Mouse (Mus musculus) kidney, embryonic 15.5 days (tissue): ENCODE results near the gene Bbs7. TPM values are rescaled to one million over a fixed set of nuclear protein-coding genes. Genes with fewer than 3 reads are reported as not detected.
A peak's percentile ranks its signal among the peaks of the same experiment; 100 is the strongest.
"Not testable (repeated sequence)": the region's sequence is repeated elsewhere in the genome, so short reads cannot be mapped to it uniquely, and the experiment has no call there.

Experiments
- ATAC-seq: fragments of 200-750 bp; cut with Nextera tagmentation; replicated peaks from 2 replicates; pipeline ENCODE4 v1.8.0; 2017; ENCODE audit warnings: moderate TSS enrichment; ENCODE audit not compliant: low FRiP score
- H3K27ac ChIP-seq: fragments of 300-500 bp; sonication (generic); 2 replicates; pipeline ENCODE4 v1.5.1; 2015; ENCODE audit warnings: mild to moderate bottlenecking, inconsistent platforms
- H3K27me3 ChIP-seq: fragments of 300-500 bp; sonication (generic); 2 replicates; pipeline ENCODE4 v1.6.1; 2015; ENCODE audit warnings: inconsistent platforms
- H3K36me3 ChIP-seq: fragments of 300-500 bp; sonication (generic); 2 replicates; pipeline ENCODE4 v1.6.1; 2015; ENCODE audit warnings: inconsistent platforms
- H3K4me1 ChIP-seq: fragments of 300-500 bp; sonication (generic); 2 replicates; pipeline ENCODE4 v1.6.1; 2015; ENCODE audit warnings: inconsistent platforms
- H3K4me2 ChIP-seq: fragments of 300-500 bp; sonication (generic); 2 replicates; pipeline ENCODE4 v1.6.1; 2015; ENCODE audit warnings: moderate library complexity, mild to moderate bottlenecking, inconsistent platforms
- H3K4me3 ChIP-seq: fragments of 300-500 bp; sonication (generic); replicated peaks from 2 replicates; pipeline ENCODE4 v1.5.1; 2015; ENCODE audit warnings: mild to moderate bottlenecking, inconsistent platforms
- H3K9ac ChIP-seq: fragments of 300-500 bp; sonication (generic); 2 replicates; pipeline ENCODE4 v1.6.1; 2015; ENCODE audit warnings: mild to moderate bottlenecking, inconsistent platforms
- H3K9me3 ChIP-seq: fragments of 300-500 bp; sonication (generic); replicated peaks from 2 replicates; pipeline ENCODE4 v1.6.1; 2016; ENCODE audit warnings: inconsistent platforms
- WGBS: fragments of 180-500 bp; shearing (Covaris S2); methylation state at CpG from one replicate; pipeline ENCODE4 v1.1.7; 2015; ENCODE audit warnings: mixed read lengths; 5-methylcytosine and 5-hydroxymethylcytosine counted together
- polyA plus RNA-seq: library from polyadenylated mRNA; unstranded; fragments of >200 nt; fragmentation: Nextera tagmentation; extraction: Ambion mirVana; gene quantifications from 2 replicates; pipeline ENCODE4 v1.2.1, GENCODE M21; 2015

Gene Bbs7
- polyA plus RNA-seq, 1 experiment from 2014 or later = 17.5 TPM

- 90% methylated on average over 8 of the region's 9 CpGs for WGBS
- H3K4me2 ChIP-seq, H3K27me3 ChIP-seq, H3K9me3 ChIP-seq, H3K36me3 ChIP-seq, ATAC-seq, H3K27ac ChIP-seq, H3K4me1 ChIP-seq, H3K4me3 ChIP-seq, H3K9ac ChIP-seq: not testable (repeated sequence)
These were observed 13.5 kb downstream of the Bbs7 start for GRCm38 (mm10) chr3:36599773-36600172.

GRCm38 (mm10) chr3:36598811-36599210 is 14.5 kb downstream of the Bbs7 start:
- Histone ChIP-seq H3K9me3 (no peaks in the 10 kb centered on the region), H3K9ac (no peak overlapping the region), H3K4me2 (no peak overlapping the region), H3K4me1 (no peaks in the 10 kb centered on the region), H3K4me3 (no peak overlapping the region), H3K36me3 (peaks cover 11% of the 10 kb centered on the region; the same call in 1 of the 2 replicates), H3K27ac (no peak overlapping the region), H3K27me3 (no peaks in the 10 kb centered on the region)
- no peak for ATAC-seq
- WGBS = 76% methylated on average over 3 of the region's 3 CpGs

GRCm38 (mm10) chr3:36571827-36572378 is 41.4 kb downstream of the Bbs7 start, which contains the start of gene Ccna2:
TSS of gene Ccna2 (minus strand) at chr3:36572150.
- peak; percentile 100 for ATAC-seq
- Histone ChIP-seq H3K9ac (peak within 1 kb of the TSS; percentile 82), H3K9me3 (no peaks in the 10 kb centered on the region), H3K4me3 (peak within 1 kb of the TSS; percentile 68), H3K36me3 (peaks cover 41% of the 10 kb centered on the region), H3K27ac (peak within 1 kb of the TSS; percentile 81), H3K4me2 (peak within 1 kb of the TSS; percentile 82), H3K4me1 (peaks cover 20% of the 10 kb centered on the region), H3K27me3 (no peaks in the 10 kb centered on the region)
- under 1% methylated on average over 59 of the region's 60 CpGs for WGBS

- H3K27me3 ChIP-seq = no peaks in the 10 kb centered on the region
- peak overlapping the region; percentile 82 for H3K4me2 ChIP-seq
- peaks cover 20% of the 10 kb centered on the region for H3K4me1 ChIP-seq
- peak overlapping the region; percentile 81 for H3K27ac ChIP-seq
- H3K36me3 ChIP-seq = peaks cover 46% of the 10 kb centered on the region
- under 1% methylated on average over 46 of the region's 46 CpGs for WGBS
- H3K9me3 ChIP-seq = no peaks in the 10 kb centered on the region
- peak; percentile 35 for ATAC-seq
- peak overlapping the region; percentile 68 for H3K4me3 ChIP-seq
- H3K9ac ChIP-seq = peak overlapping the region; percentile 82
These were observed 41.9 kb downstream of the Bbs7 start for GRCm38 (mm10) chr3:36571361-36571826.

GRCm38 (mm10) chr3:36569836-36570235 is 43.4 kb downstream of the Bbs7 start:
- ATAC-seq = no peak
- Histone ChIP-seq H3K4me2 (peak overlapping the region; percentile 82), H3K4me1 (peaks cover 20% of the 10 kb centered on the region), H3K9me3 (no peaks in the 10 kb centered on the region), H3K27ac (no peak overlapping the region), H3K9ac (peak overlapping the region; percentile 21; the same call in 1 of the 2 replicates), H3K27me3 (no peaks in the 10 kb centered on the region), H3K4me3 (peak overlapping the region; percentile 68), H3K36me3 (peaks cover 57% of the 10 kb centered on the region)
- 90% methylated on average over 5 of the region's 5 CpGs for WGBS

- no peak for ATAC-seq
- Histone ChIP-seq H3K36me3 (peaks cover 95% of the 10 kb centered on the region), H3K4me2 (no peak overlapping the region), H3K4me1 (no peaks in the 10 kb centered on the region), H3K27me3 (no peaks in the 10 kb centered on the region), H3K4me3 (no peak overlapping the region), H3K9me3 (no peaks in the 10 kb centered on the region), H3K9ac (no peak overlapping the region), H3K27ac (no peak overlapping the region)
- 93% methylated on average over 3 of the region's 3 CpGs for WGBS
These were observed 49.6 kb downstream of the Bbs7 start for GRCm38 (mm10) chr3:36563666-36564065.

- Histone ChIP-seq H3K36me3 (peaks cover 96% of the 10 kb centered on the region), H3K27me3 (no peaks in the 10 kb centered on the region), H3K27ac (no peak overlapping the region), H3K4me3 (no peak overlapping the region), H3K4me2 (no peak overlapping the region), H3K4me1 (no peaks in the 10 kb centered on the region), H3K9me3 (no peaks in the 10 kb centered on the region), H3K9ac (no peak overlapping the region)
- ATAC-seq = no peak
- WGBS = 85% methylated on average over 4 of the region's 4 CpGs
These were observed 53.7 kb downstream of the Bbs7 start for GRCm38 (mm10) chr3:36559606-36560005.

- no peak overlapping the region for H3K27ac ChIP-seq
- ATAC-seq = no peak
- peaks cover 85% of the 10 kb centered on the region for H3K36me3 ChIP-seq
- H3K4me1 ChIP-seq = 0 out of 2 replicates have a peak, but pooled peaks cover 6% of the 10 kb centered on the region
- H3K27me3 ChIP-seq = no peaks in the 10 kb centered on the region
- no peak overlapping the region for H3K9ac ChIP-seq
- no peak overlapping the region for H3K4me3 ChIP-seq
- no peaks in the 10 kb centered on the region for H3K9me3 ChIP-seq
- 93% methylated on average over 1 of the region's 1 CpGs for WGBS
- no peak overlapping the region for H3K4me2 ChIP-seq
These were observed 55.7 kb downstream of the Bbs7 start for GRCm38 (mm10) chr3:36557601-36558000.

GRCm38 (mm10) chr3:36552406-36553047 is 60.8 kb downstream of the Bbs7 start, which contains the start of gene Exosc9:
TSS of gene Exosc9 (plus strand) at chr3:36552606.
- peaks cover 15% of the 10 kb centered on the region for H3K4me1 ChIP-seq
- under 1% methylated on average over 39 of the region's 39 CpGs for WGBS
- H3K9me3 ChIP-seq = no peaks in the 10 kb centered on the region
- peak within 1 kb of the TSS; percentile 68 for H3K9ac ChIP-seq
- H3K27me3 ChIP-seq = no peaks in the 10 kb centered on the region
- H3K4me3 ChIP-seq = peak within 1 kb of the TSS; percentile 91
- peak within 1 kb of the TSS; percentile 81 for H3K4me2 ChIP-seq
- peak within 1 kb of the TSS; percentile 41; the same call in 1 of the 2 replicates for H3K27ac ChIP-seq
- ATAC-seq = peak; percentile 97
- peaks cover 37% of the 10 kb centered on the region for H3K36me3 ChIP-seq

- peak overlapping the region; percentile 81 for H3K4me2 ChIP-seq
- peak; percentile 7 for ATAC-seq
- H3K4me1 ChIP-seq = peaks cover 15% of the 10 kb centered on the region
- peak overlapping the region; percentile 68 for H3K9ac ChIP-seq
- H3K36me3 ChIP-seq = peaks cover 31% of the 10 kb centered on the region
- H3K27me3 ChIP-seq = no peaks in the 10 kb centered on the region
- H3K27ac ChIP-seq = no peak overlapping the region
- no peaks in the 10 kb centered on the region for H3K9me3 ChIP-seq
- peak overlapping the region; percentile 91 for H3K4me3 ChIP-seq
- WGBS = 19% methylated on average over 12 of the region's 12 CpGs
These were observed 61.4 kb downstream of the Bbs7 start for GRCm38 (mm10) chr3:36551851-36552384.

GRCm38 (mm10) chr3:36551343-36551742 is 61.9 kb downstream of the Bbs7 start:
- no peak overlapping the region for H3K9ac ChIP-seq
- no peak overlapping the region for H3K27ac ChIP-seq
- peak overlapping the region; percentile 81 for H3K4me2 ChIP-seq
- H3K4me1 ChIP-seq = peaks cover 15% of the 10 kb centered on the region
- H3K36me3 ChIP-seq = peaks cover 25% of the 10 kb centered on the region
- WGBS = 29% methylated on average over 9 of the region's 9 CpGs
- peak overlapping the region; percentile 91 for H3K4me3 ChIP-seq
- no peaks in the 10 kb centered on the region for H3K9me3 ChIP-seq
- peak; percentile 49 for ATAC-seq
- no peaks in the 10 kb centered on the region for H3K27me3 ChIP-seq

GRCm38 (mm10) chr3:36544961-36545360 is 68.3 kb downstream of the Bbs7 start:
- Histone ChIP-seq H3K4me2 (no peak overlapping the region), H3K36me3 (no peaks in the 10 kb centered on the region), H3K27ac (no peak overlapping the region), H3K4me3 (no peak overlapping the region), H3K27me3 (no peaks in the 10 kb centered on the region), H3K9ac (no peak overlapping the region), H3K9me3 (no peaks in the 10 kb centered on the region), H3K4me1 (no peaks in the 10 kb centered on the region)
- WGBS = 79% methylated on average over 3 of the region's 3 CpGs
- no peak for ATAC-seq
